Mouse (Mus musculus): ENCODE results near the gene Mfsd2a. TPM values are rescaled to one million over a fixed set of nuclear protein-coding genes. Genes with fewer than 3 reads are reported as not detected.

The Mfsd2a gene
- total and polyA plus RNA-seq, 3 experiments, result 0.11 TPM; not detected in 2

DNA sequence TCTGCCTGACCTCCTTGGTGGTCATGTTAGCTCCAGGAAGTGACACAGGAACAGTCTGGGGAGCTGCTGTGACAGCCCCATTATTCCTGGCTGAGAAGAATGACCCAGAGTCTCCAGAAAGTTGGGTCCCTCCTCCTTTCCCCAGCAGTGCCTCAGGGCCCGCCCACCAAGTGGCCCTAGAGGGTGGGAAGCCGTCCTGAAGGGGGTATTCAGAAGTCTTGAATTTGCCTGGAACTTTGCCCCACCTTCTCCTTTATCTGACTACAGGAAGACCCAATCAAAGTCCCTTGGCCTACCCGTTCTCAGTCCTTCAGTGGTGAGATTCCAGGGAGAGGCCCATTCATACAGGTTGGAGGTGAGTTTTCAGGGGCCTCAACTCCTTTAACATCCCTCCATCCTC, 20.9 kb upstream of the Mfsd2a start:
- ATAC-seq (ENCODE audit: extremely low read depth, insufficient number of reproducible peaks, low FRiP score, poor library complexity, severe bottlenecking) (no peak), DNase-seq (ENCODE audit: low spot score) (no peak)
- no peaks in the 10 kb centered on the region for H3K36me3 ChIP-seq (replicated peaks)
- H3K4me3 ChIP-seq (ENCODE audit: low read depth, low read length), result no peak overlapping the region
- no peaks in the 10 kb centered on the region for H3K9me3 ChIP-seq (replicated peaks)
- peaks cover 32% of the 10 kb centered on the region for H3K27me3 ChIP-seq (ENCODE audit: insufficient read depth, low read length)
- TF ChIP-seq GATA1 (IDR thresholded peaks at IDR 0.05; ENCODE audit: borderline replicate concordance, low read length) (no peak), POLR2AphosphoS5 (IDR thresholded peaks at IDR 0.05; ENCODE audit: insufficient replicate concordance, low read depth, low read length) (no peak), TAL1 (conservative IDR thresholded peaks at IDR 0.05; ENCODE audit: low read depth, low read length) (no peak)
- no peaks in the 10 kb centered on the region for H3K4me1 ChIP-seq (ENCODE audit: insufficient read depth, low read depth, low read length)

- DNase-seq (ENCODE audit: low spot score), result no peak
- Histone ChIP-seq H3K4me1 (ENCODE audit: insufficient read depth, low read depth, low read length) (no peaks in the 10 kb centered on the region), H3K27me3 (ENCODE audit: insufficient read depth, low read length) (peaks cover 32% of the 10 kb centered on the region), H3K4me3 (ENCODE audit: low read depth, low read length) (no peak overlapping the region), H3K9me3 (replicated peaks) (no peaks in the 10 kb centered on the region), H3K36me3 (replicated peaks) (no peaks in the 10 kb centered on the region)
- no peak for TF ChIP-seq TAL1 (conservative IDR thresholded peaks at IDR 0.05; ENCODE audit: low read depth, low read length)
- no peak for TF ChIP-seq POLR2AphosphoS5 (IDR thresholded peaks at IDR 0.05; ENCODE audit: insufficient replicate concordance, low read depth, low read length)
- no peak for TF ChIP-seq CTCF (IDR thresholded peaks at IDR 0.05; ENCODE audit: low read depth, low read length)
- no peak for TF ChIP-seq GATA1 (IDR thresholded peaks at IDR 0.05; ENCODE audit: borderline replicate concordance, low read length)
- no peak for TF ChIP-seq GATA2 (IDR thresholded peaks at IDR 0.05; ENCODE audit: borderline replicate concordance, low read depth, low read length)
- ATAC-seq (ENCODE audit: extremely low read depth, insufficient number of reproducible peaks, low FRiP score, poor library complexity, severe bottlenecking), result no peak
Measured at GRCm38 (mm10) chr4:122981238-122981637, 20.2 kb upstream of the Mfsd2a start.

DNA sequence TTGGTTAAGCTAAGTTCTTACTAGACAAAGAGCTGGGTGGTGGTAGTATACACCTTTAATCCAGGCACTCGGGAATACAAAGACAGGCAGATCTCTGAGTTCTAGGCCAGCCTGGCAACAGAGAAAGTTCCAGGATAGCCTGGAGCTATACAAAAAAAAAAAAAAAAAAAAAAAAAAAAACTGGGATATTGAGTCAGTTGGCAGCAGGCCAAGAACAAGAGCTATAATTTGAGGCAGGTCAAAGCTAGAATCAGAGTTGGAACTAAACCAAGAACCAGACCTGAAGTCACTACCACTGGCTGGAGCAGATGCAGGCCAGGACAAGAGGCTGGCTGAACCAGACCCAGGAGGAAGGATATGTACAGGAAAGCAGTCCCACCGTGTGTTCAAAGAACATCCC, 19.7 kb upstream of the Mfsd2a start:
- H3K27me3 ChIP-seq (ENCODE audit: insufficient read depth, low read length), result peaks cover 32% of the 10 kb centered on the region
- H3K36me3 ChIP-seq (replicated peaks), result no peaks in the 10 kb centered on the region

GRCm38 (mm10) chr4:122979826-122980225, 18.8 kb upstream of the Mfsd2a start:
- Histone ChIP-seq H3K4me3 (ENCODE audit: low read depth, low read length) (no peak overlapping the region), H3K36me3 (replicated peaks) (no peaks in the 10 kb centered on the region), H3K9me3 (replicated peaks) (no peaks in the 10 kb centered on the region), H3K4me1 (ENCODE audit: insufficient read depth, low read depth, low read length) (no peaks in the 10 kb centered on the region), H3K27me3 (ENCODE audit: insufficient read depth, low read length) (peaks cover 33% of the 10 kb centered on the region)
- TF ChIP-seq CTCF (IDR thresholded peaks at IDR 0.05; ENCODE audit: low read depth, low read length), result no peak
- TF ChIP-seq POLR2AphosphoS5 (IDR thresholded peaks at IDR 0.05; ENCODE audit: insufficient replicate concordance, low read depth, low read length), result no peak
- no peak for TF ChIP-seq GATA1 (IDR thresholded peaks at IDR 0.05; ENCODE audit: borderline replicate concordance, low read length)
- TF ChIP-seq GATA2 (IDR thresholded peaks at IDR 0.05; ENCODE audit: borderline replicate concordance, low read depth, low read length), result no peak
- TF ChIP-seq TAL1 (conservative IDR thresholded peaks at IDR 0.05; ENCODE audit: low read depth, low read length), result no peak
- DNase-seq (ENCODE audit: low spot score), result no peak
- ATAC-seq (ENCODE audit: extremely low read depth, insufficient number of reproducible peaks, low FRiP score, poor library complexity, severe bottlenecking), result no peak

More for the DNA sequence above, 19.7 kb upstream of the Mfsd2a start:
- H3K9me3 ChIP-seq (replicated peaks), result no peaks in the 10 kb centered on the region
- H3K4me1 ChIP-seq (ENCODE audit: insufficient read depth, low read depth, low read length), result no peaks in the 10 kb centered on the region
- TF ChIP-seq GATA2 (IDR thresholded peaks at IDR 0.05; ENCODE audit: borderline replicate concordance, low read depth, low read length) (no peak), POLR2AphosphoS5 (IDR thresholded peaks at IDR 0.05; ENCODE audit: insufficient replicate concordance, low read depth, low read length) (no peak), GATA1 (IDR thresholded peaks at IDR 0.05; ENCODE audit: borderline replicate concordance, low read length) (no peak), CTCF (IDR thresholded peaks at IDR 0.05; ENCODE audit: low read depth, low read length) (no peak), TAL1 (conservative IDR thresholded peaks at IDR 0.05; ENCODE audit: low read depth, low read length) (no peak)
- DNase-seq (ENCODE audit: low spot score) (no peak), ATAC-seq (ENCODE audit: extremely low read depth, insufficient number of reproducible peaks, low FRiP score, poor library complexity, severe bottlenecking) (no peak)
- H3K4me3 ChIP-seq (ENCODE audit: low read depth, low read length), result no peak overlapping the region

DNA sequence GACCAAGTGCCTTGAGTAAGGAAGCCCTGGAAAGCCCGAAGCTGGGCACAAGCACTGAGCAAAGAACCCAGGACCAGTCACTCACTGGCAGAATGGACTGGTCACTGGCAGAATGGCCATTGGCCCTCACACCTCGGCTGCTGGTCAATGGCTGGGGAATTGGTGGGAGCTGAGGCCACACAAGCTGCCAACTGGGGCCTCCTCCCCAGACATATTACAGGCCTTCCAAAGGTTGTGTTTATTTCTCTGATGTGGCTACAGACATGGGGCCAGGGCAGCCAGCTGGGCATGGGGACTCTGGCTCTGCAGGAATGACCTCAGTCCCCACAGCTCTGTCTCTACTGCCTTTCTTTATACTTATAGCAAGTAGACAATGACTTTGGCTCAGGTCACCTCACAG, 17.9 kb upstream of the Mfsd2a start:
- Histone ChIP-seq H3K9me3 (replicated peaks) (no peaks in the 10 kb centered on the region), H3K27me3 (ENCODE audit: insufficient read depth, low read length) (peaks cover 26% of the 10 kb centered on the region), H3K4me3 (ENCODE audit: low read depth, low read length) (no peak overlapping the region), H3K36me3 (replicated peaks) (no peaks in the 10 kb centered on the region), H3K4me1 (ENCODE audit: insufficient read depth, low read depth, low read length) (no peaks in the 10 kb centered on the region)
- DNase-seq (ENCODE audit: low spot score), result no peak
- no peak for ATAC-seq (ENCODE audit: extremely low read depth, insufficient number of reproducible peaks, low FRiP score, poor library complexity, severe bottlenecking)
- TF ChIP-seq CTCF (IDR thresholded peaks at IDR 0.05; ENCODE audit: low read depth, low read length) (no peak), TAL1 (conservative IDR thresholded peaks at IDR 0.05; ENCODE audit: low read depth, low read length) (no peak), GATA2 (IDR thresholded peaks at IDR 0.05; ENCODE audit: borderline replicate concordance, low read depth, low read length) (no peak), GATA1 (IDR thresholded peaks at IDR 0.05; ENCODE audit: borderline replicate concordance, low read length) (no peak), POLR2AphosphoS5 (IDR thresholded peaks at IDR 0.05; ENCODE audit: insufficient replicate concordance, low read depth, low read length) (no peak)

- DNase-seq (ENCODE audit: low spot score) (no peak), ATAC-seq (ENCODE audit: extremely low read depth, insufficient number of reproducible peaks, low FRiP score, poor library complexity, severe bottlenecking) (no peak)
- Histone ChIP-seq H3K4me1 (ENCODE audit: insufficient read depth, low read depth, low read length) (no peaks in the 10 kb centered on the region), H3K27me3 (ENCODE audit: insufficient read depth, low read length) (peaks cover 15% of the 10 kb centered on the region; the same call in 1 of the 2 replicates), H3K4me3 (ENCODE audit: low read depth, low read length) (no peak overlapping the region), H3K36me3 (replicated peaks) (no peaks in the 10 kb centered on the region), H3K9me3 (replicated peaks) (no peaks in the 10 kb centered on the region)
- TF ChIP-seq TAL1 (conservative IDR thresholded peaks at IDR 0.05; ENCODE audit: low read depth, low read length) (no peak), POLR2AphosphoS5 (IDR thresholded peaks at IDR 0.05; ENCODE audit: insufficient replicate concordance, low read depth, low read length) (no peak), GATA1 (IDR thresholded peaks at IDR 0.05; ENCODE audit: borderline replicate concordance, low read length) (no peak), GATA2 (IDR thresholded peaks at IDR 0.05; ENCODE audit: borderline replicate concordance, low read depth, low read length) (no peak), CTCF (IDR thresholded peaks at IDR 0.05; ENCODE audit: low read depth, low read length) (no peak)
Measured at GRCm38 (mm10) chr4:122976885-122977284, 15.9 kb upstream of the Mfsd2a start.
